Mouse (Mus musculus) CH12.LX (cell line): ENCODE measurements around the gene Pde4d. TPM values are rescaled to one million over a fixed set of nuclear protein-coding genes. Genes with fewer than 3 reads are reported as not detected.

Source experiments
- DNase-seq: peaks from one replicate; pipeline ENCODE4 v3.0.0-alpha.2; 2013; ENCODE audit errors: extremely low read depth
- H3K27ac ChIP-seq: 2 replicates; pipeline ENCODE4 v1.5.1; 2012; ENCODE audit warnings: low read depth, mild to moderate bottlenecking, control low read depth, moderate library complexity; ENCODE audit not compliant: insufficient read depth
- H3K27me3 ChIP-seq: replicated peaks from 2 replicates; pipeline ENCODE3; 2012; ENCODE audit warnings: inconsistent platforms
- H3K36me3 ChIP-seq, 2 experiments: replicated peaks in 1 of 2; 2 replicates each; pipeline versions ENCODE3 to v1.6.1; 2012; ENCODE audit warnings: inconsistent platforms in 1 of 2, low read length in 1 of 2, mild to moderate bottlenecking in 1 of 2, mixed read lengths in 1 of 2, moderate library complexity in 1 of 2; ENCODE audit not compliant: control insufficient read depth in 1 of 2, insufficient read depth in 1 of 2
- H3K4me1 ChIP-seq, 2 experiments: 2 replicates each; pipeline ENCODE4 v1.6.1; 2012; ENCODE audit warnings: inconsistent platforms in 1 of 2, moderate library complexity in 1 of 2; ENCODE audit not compliant: insufficient read depth in 2 of 2, control insufficient read depth in 1 of 2
- H3K4me2 ChIP-seq: 2 replicates; pipeline ENCODE4 v1.6.1; 2012; ENCODE audit warnings: low read depth, mild to moderate bottlenecking, control low read depth; ENCODE audit not compliant: poor library complexity, insufficient read depth, severe bottlenecking
- H3K4me3 ChIP-seq, 3 experiments: fragments of 150-350 bp in 1 of 3; sonication (generic) in 1 of 3; replicated peaks in 1 of 3; 2 replicates each; pipeline versions ENCODE3 to v1.5.1; 2011 to 2012; ENCODE audit warnings: low read depth in 2 of 3, low read length in 2 of 3, mild to moderate bottlenecking in 2 of 3, moderate library complexity in 2 of 3, control low read depth in 1 of 3, improper control_type of control experiment in 1 of 3, inconsistent platforms in 1 of 3, mixed read lengths in 1 of 3; ENCODE audit not compliant: poor library complexity in 1 of 3
- H3K79me2 ChIP-seq: replicated peaks from 2 replicates; pipeline ENCODE4 v1.6.1; 2012; ENCODE audit warnings: mild to moderate bottlenecking, moderate library complexity; ENCODE audit not compliant: control insufficient read depth, poor library complexity, insufficient read depth, severe bottlenecking; ENCODE audit errors: extremely low read depth
- H3K9ac ChIP-seq: 2 replicates; pipeline ENCODE4 v1.6.1; 2012; ENCODE audit warnings: low read depth, mild to moderate bottlenecking, control low read depth, moderate library complexity; ENCODE audit not compliant: insufficient read depth
- H3K9me3 ChIP-seq: replicated peaks from 2 replicates; pipeline ENCODE3; 2012; ENCODE audit warnings: low read length, inconsistent platforms, mixed read lengths
- BHLHE40 ChIP-seq: IDR thresholded peaks from 2 replicates; pipeline ENCODE4 v1.6.1; 2011; ENCODE audit warnings: mild to moderate bottlenecking, low read depth, low read length, improper control_type of control experiment
- CHD1 ChIP-seq: IDR thresholded peaks from 2 replicates; pipeline ENCODE4 v1.6.1; 2012; ENCODE audit warnings: low read depth, low read length, improper control_type of control experiment, inconsistent platforms
- E2F4 ChIP-seq: IDR thresholded peaks from 2 replicates; pipeline ENCODE4 v1.6.1; 2011; ENCODE audit warnings: low read depth, low read length, improper control_type of control experiment; ENCODE audit not compliant: insufficient replicate concordance
- EP300 ChIP-seq: IDR thresholded peaks from 2 replicates; pipeline ENCODE4 v1.6.1; 2011; ENCODE audit warnings: low read length, improper control_type of control experiment
- ETS1 ChIP-seq: conservative IDR thresholded peaks from 2 replicates; pipeline ENCODE4 v1.6.1; 2012; ENCODE audit warnings: low read depth, mild to moderate bottlenecking, inconsistent platforms, low read length, improper control_type of control experiment, moderate library complexity
- GABPA ChIP-seq: IDR thresholded peaks from 2 replicates; pipeline ENCODE4 v1.6.1; 2012; ENCODE audit warnings: low read depth, low read length, improper control_type of control experiment, inconsistent platforms; ENCODE audit not compliant: insufficient replicate concordance
- HCFC1 ChIP-seq: IDR thresholded peaks from 2 replicates; pipeline ENCODE4 v1.6.1; 2012; ENCODE audit warnings: low read depth, mild to moderate bottlenecking, inconsistent platforms, low read length, improper control_type of control experiment
- IRF4 ChIP-seq: IDR thresholded peaks from 2 replicates; pipeline ENCODE4 v1.6.1; 2014; ENCODE audit warnings: low read depth, mild to moderate bottlenecking, inconsistent platforms, low read length, improper control_type of control experiment
- JUN ChIP-seq: IDR thresholded peaks from 2 replicates; pipeline ENCODE4 v1.6.1; 2011; ENCODE audit warnings: low read depth, mild to moderate bottlenecking, low read length, improper control_type of control experiment, moderate library complexity; ENCODE audit not compliant: insufficient read depth
- JUND ChIP-seq: conservative IDR thresholded peaks from 2 replicates; pipeline ENCODE4 v1.6.1; 2011; ENCODE audit warnings: low read depth, low read length, improper control_type of control experiment
- MXI1 ChIP-seq: IDR thresholded peaks from 2 replicates; pipeline ENCODE4 v1.6.1; 2011; ENCODE audit warnings: mild to moderate bottlenecking, low read depth, low read length, improper control_type of control experiment
- MYC ChIP-seq: IDR thresholded peaks from 2 replicates; pipeline ENCODE4 v1.6.1; 2011; ENCODE audit warnings: low read depth, mild to moderate bottlenecking, improper control_type of control experiment, low read length
- NRF1 ChIP-seq: IDR thresholded peaks from 2 replicates; pipeline ENCODE4 v1.6.1; 2014; ENCODE audit warnings: low read depth, mild to moderate bottlenecking, inconsistent platforms, low read length, improper control_type of control experiment, moderate library complexity
- PAX5 ChIP-seq: IDR thresholded peaks from 2 replicates; pipeline ENCODE4 v1.6.1; 2012; ENCODE audit warnings: low read length, inconsistent platforms, mixed read lengths
- POLR2A ChIP-seq: IDR thresholded peaks from 2 replicates; pipeline ENCODE4 v1.6.1; 2011; ENCODE audit warnings: low read depth, mild to moderate bottlenecking, improper control_type of control experiment, low read length
- POLR2AphosphoS2 ChIP-seq: IDR thresholded peaks from 2 replicates; pipeline ENCODE4 v1.6.1; 2011; ENCODE audit warnings: low read depth, low read length, improper control_type of control experiment
- RCOR1 ChIP-seq: conservative IDR thresholded peaks from 2 replicates; pipeline ENCODE4 v1.6.1; 2012; ENCODE audit warnings: low read depth, mild to moderate bottlenecking, inconsistent platforms, low read length, improper control_type of control experiment
- SIN3A ChIP-seq: IDR thresholded peaks from 2 replicates; pipeline ENCODE4 v1.6.1; 2012; ENCODE audit warnings: low read length, improper control_type of control experiment, inconsistent platforms
- TBP ChIP-seq: conservative IDR thresholded peaks from 2 replicates; pipeline ENCODE4 v1.6.1; 2011; ENCODE audit warnings: low read depth, low read length, improper control_type of control experiment
- TCF12 ChIP-seq: IDR thresholded peaks from 2 replicates; pipeline ENCODE4 v1.6.1; 2014; ENCODE audit warnings: low read depth, mild to moderate bottlenecking, inconsistent platforms, low read length, improper control_type of control experiment
- UBTF ChIP-seq: IDR thresholded peaks from 2 replicates; pipeline ENCODE4 v1.6.1; 2012; ENCODE audit warnings: low read depth, mild to moderate bottlenecking, inconsistent platforms, low read length, improper control_type of control experiment, moderate library complexity
- USF1 ChIP-seq: IDR thresholded peaks from 2 replicates; pipeline ENCODE4 v1.6.1; 2014; ENCODE audit warnings: low read depth, mild to moderate bottlenecking, inconsistent platforms, low read length, improper control_type of control experiment
- ZC3H11A ChIP-seq: IDR thresholded peaks from 2 replicates; pipeline ENCODE4 v1.6.1; 2012; ENCODE audit warnings: low read depth, mild to moderate bottlenecking, inconsistent platforms, low read length, improper control_type of control experiment
- ZKSCAN1 ChIP-seq: IDR thresholded peaks from 2 replicates; pipeline ENCODE4 v1.6.1; 2012; ENCODE audit warnings: low read depth, inconsistent platforms, low read length, improper control_type of control experiment, borderline replicate concordance
- ZMIZ1 ChIP-seq: IDR thresholded peaks from 2 replicates; pipeline ENCODE4 v1.6.1; 2012; ENCODE audit warnings: low read depth, mild to moderate bottlenecking, inconsistent platforms, low read length, improper control_type of control experiment
- ZNF384 ChIP-seq: IDR thresholded peaks from 2 replicates; pipeline ENCODE4 v1.6.1; 2012; ENCODE audit warnings: low read depth, low read length, improper control_type of control experiment, inconsistent platforms
- dilution Hi-C: fragments of 300-500 bp; cut with MboI; formaldehyde crosslinking; loops from 2 replicates; pipeline ENCODE4 v1.14.3; 2020; ENCODE audit warnings: low sequenced_read_pairs; ENCODE audit not compliant: extremely low pct_unique_long_range_greater_than_20kb, extremely low pct_ligation_motif_present
- in situ Hi-C: fragments of 300-500 bp; cut with MboI; formaldehyde crosslinking; loops from 3 replicates; pipeline ENCODE4 v1.14.3; 2019; ENCODE audit warnings: low sequenced_read_pairs, low pct_ligation_motif_present, low pct_unique_long_range_greater_than_20kb, mixed read lengths
- polyA plus RNA-seq: library from polyadenylated mRNA; unstranded; fragments of >175 nt; gene quantifications from 2 replicates; pipeline ENCODE4 v1.2.1, GENCODE M21; 2012; ENCODE audit warnings: low read depth; ENCODE audit not compliant: insufficient read length
- total RNA-seq, 2 experiments: library from RNA; depleted of rRNA; stranded (reverse); fragments of 300-350 nt in 1 of 2; fragments of >200 nt in 1 of 2; gene quantifications; 2 replicates each; pipeline ENCODE4 v1.2.3; 2012 to 2014

The Pde4d gene
- total and polyA plus RNA-seq, 3 experiments, result not detected

GRCm38 (mm10) chr13:109502796-109503195 is 1053.0 kb downstream of the Pde4d start:
- H3K79me2 ChIP-seq, result no peaks in the 10 kb centered on the region
- in situ Hi-C loops (no loop called here), dilution Hi-C loops (no loop called here)
- no peak for DNase-seq
- no peaks in the 10 kb centered on the region for H3K27me3 ChIP-seq
- H3K4me2 ChIP-seq, result no peak overlapping the region
- no peak for TF ChIP-seq ETS1
- no peak for TF ChIP-seq POLR2A
- TF ChIP-seq JUN, result no peak
- no peak for TF ChIP-seq POLR2AphosphoS2
- no peak for TF ChIP-seq UBTF
- no peak for TF ChIP-seq ZKSCAN1
- no peak for TF ChIP-seq RCOR1
- TF ChIP-seq MXI1, result no peak
- TF ChIP-seq, all 38 proteins: peak for 0
- H3K9ac ChIP-seq, result no peak overlapping the region
- H3K27ac ChIP-seq, result no peak overlapping the region
- H3K4me3 ChIP-seq, result no peak overlapping the region
- H3K9me3 ChIP-seq, result peaks cover 51% of the 10 kb centered on the region
- no peaks in the 10 kb centered on the region for H3K4me1 ChIP-seq
- no peaks in the 10 kb centered on the region for H3K36me3 ChIP-seq

GRCm38 (mm10) chr13:109506754-109507153 is 1057.0 kb downstream of the Pde4d start:
- Histone ChIP-seq H3K4me1 (no peaks in the 10 kb centered on the region), H3K9me3 (peaks cover 46% of the 10 kb centered on the region), H3K36me3 (no peaks in the 10 kb centered on the region), H3K4me3 (no peak overlapping the region), H3K27me3 (no peaks in the 10 kb centered on the region), H3K4me2 (no peak overlapping the region), H3K9ac (no peak overlapping the region), H3K79me2 (no peaks in the 10 kb centered on the region), H3K27ac (no peak overlapping the region)
- in situ Hi-C loops, result no loop called here
- DNase-seq, result no peak
- dilution Hi-C loops, result no loop called here
- TF ChIP-seq CHD1, result no peak
- no peak for TF ChIP-seq MXI1
- TF ChIP-seq HCFC1, result no peak
- TF ChIP-seq EP300, result no peak
- TF ChIP-seq E2F4, result no peak
- TF ChIP-seq POLR2AphosphoS2, result no peak
- TF ChIP-seq JUND, result no peak
- TF ChIP-seq PAX5, result no peak
- TF ChIP-seq USF1, result no peak
- TF ChIP-seq NRF1, result no peak
- no peak for TF ChIP-seq BHLHE40
- no peak for TF ChIP-seq ZMIZ1
- no peak for TF ChIP-seq ZC3H11A
- no peak for TF ChIP-seq MYC
- TF ChIP-seq SIN3A, result no peak
- TF ChIP-seq GABPA, result no peak
- no peak for TF ChIP-seq TCF12
- TF ChIP-seq IRF4, result no peak
- no peak for TF ChIP-seq TBP
- TF ChIP-seq ZNF384, result no peak
